ENCODE assay signal across 22 mouse cellular contexts in genomic region chr4:55513615-55514279, GRCm38 (mm10). TPM values are rescaled to one million over a fixed set of nuclear protein-coding genes. Genes with fewer than 3 reads are reported as not detected.
DNase-seq lines count a peak whose midpoint lies in the region; ATAC-seq and TF ChIP-seq lines count a peak whose summit lies in the region.
"Had no signal": no experiment of that assay in that cellular context is flagged by ENCODE, and none has a peak within 500 bp of the region (broad histone marks: within the 10 kb centered on the region; RNA-seq: fewer than 3 reads in every experiment).

No protein-coding gene starts in this region.

- H3K4me2 ChIP-seq in hindbrain, embryonic 13.5 days, result peak overlapping the region; percentile 63; the same call in 1 of the 2 replicates
- H3K4me2 ChIP-seq in hindbrain, embryonic 14.5 days (replicated peaks), result no peak overlapping the region; the same call in 1 of the 2 replicates
- H3K4me2 ChIP-seq in intestine, postnatal 0 days (replicated peaks; ENCODE audit: low read depth), result no peak overlapping the region

- no peak for TF ChIP-seq CTCF in E14TG2a.4 (conservative IDR thresholded peaks at IDR 0.05; ENCODE audit: low read length)
- no peak for TF ChIP-seq CTCF in intestine, postnatal 0 days (IDR thresholded peaks at IDR 0.05; ENCODE audit: low read depth)

- H3K36me3 ChIP-seq in hindbrain, embryonic 13.5 days, result no peaks in the 10 kb centered on the region
- H3K36me3 ChIP-seq in hindbrain, embryonic 14.5 days (replicated peaks; ENCODE audit: control insufficient read depth, insufficient read depth), result no peaks in the 10 kb centered on the region
- H3K36me3 ChIP-seq in E14TG2a.4 (ENCODE audit: insufficient read depth, low read length), result no peaks in the 10 kb centered on the region
- no peaks in the 10 kb centered on the region for H3K36me3 ChIP-seq in intestine, postnatal 0 days (ENCODE audit: control insufficient read depth, insufficient read depth)
- H3K36me3 ChIP-seq: heart, embryonic 12.5 days; kidney, embryonic 15.5 days; neural tube, embryonic 15.5 days; stomach, embryonic 15.5 days had no signal

- ATAC-seq in hindbrain, embryonic 13.5 days (ENCODE audit: low FRiP score), result no peak
- ATAC-seq in hindbrain, embryonic 14.5 days (ENCODE audit: low FRiP score), result no peak
- ATAC-seq in intestine, postnatal 0 days, result peak; percentile 50

- DNase-seq in hindbrain, embryonic 14.5 days (ENCODE audit: low spot score), result no peak
- peak; percentile 12 for DNase-seq in brain, adult 2 months (ENCODE audit: low read depth, low spot score)
- DNase-seq in thymus, postnatal 14 days, result no peak
- no peak for DNase-seq in lung, postnatal 14 days
- DNase-seq: adrenal gland, adult 2 months; cerebellum, adult 8-10 months; heart, postnatal 10 days; kidney, adult 18-20 months; kidney, postnatal 25 days; lung, adult 2 months; lung, postnatal 10 days; retina, postnatal 1 day; thymus, postnatal 25 days had no signal

- no peak overlapping the region for H3K9ac ChIP-seq in hindbrain, embryonic 13.5 days
- H3K9ac ChIP-seq in hindbrain, embryonic 14.5 days, result no peak overlapping the region
- H3K9ac ChIP-seq in intestine, postnatal 0 days (ENCODE audit: low read depth, low read length), result no peak overlapping the region
- H3K9ac ChIP-seq: liver, embryonic 14.5 days; stomach, embryonic 15.5 days had no signal

- H3K27ac ChIP-seq in hindbrain, embryonic 13.5 days, result no peak overlapping the region
- no peak overlapping the region for H3K27ac ChIP-seq in hindbrain, embryonic 14.5 days
- no peak overlapping the region for H3K27ac ChIP-seq in intestine, postnatal 0 days (ENCODE audit: low read depth, low read length)
- H3K27ac ChIP-seq: forebrain, embryonic 13.5 days; kidney, embryonic 15.5 days; liver, embryonic 14.5 days; stomach, embryonic 15.5 days had no signal

- no peaks in the 10 kb centered on the region for H3K9me3 ChIP-seq in hindbrain, embryonic 13.5 days
- H3K9me3 ChIP-seq in hindbrain, embryonic 14.5 days (ENCODE audit: control insufficient read depth, low read length), result no peaks in the 10 kb centered on the region
- no peaks in the 10 kb centered on the region for H3K9me3 ChIP-seq in E14TG2a.4 (ENCODE audit: low read length)
- H3K9me3 ChIP-seq in intestine, postnatal 0 days (ENCODE audit: control insufficient read depth), result no peaks in the 10 kb centered on the region
- H3K9me3 ChIP-seq: forebrain, embryonic 13.5 days; heart, embryonic 12.5 days; kidney, embryonic 15.5 days; neural tube, embryonic 15.5 days; stomach, embryonic 15.5 days had no signal

- H3K4me1 ChIP-seq in hindbrain, embryonic 13.5 days (replicated peaks), result peaks cover 5% of the 10 kb centered on the region
- 0 out of 2 replicates have a peak, but pooled peaks cover 2% of the 10 kb centered on the region for H3K4me1 ChIP-seq in hindbrain, embryonic 14.5 days (replicated peaks; ENCODE audit: control insufficient read depth, insufficient read depth, low read length)
- H3K4me1 ChIP-seq in E14TG2a.4 (replicated peaks; ENCODE audit: low read depth, low read length), result peaks cover 31% of the 10 kb centered on the region
- H3K4me1 ChIP-seq in intestine, postnatal 0 days (replicated peaks; ENCODE audit: control insufficient read depth, insufficient read depth, low read length), result no peaks in the 10 kb centered on the region

- H3K4me3 ChIP-seq in hindbrain, embryonic 13.5 days, result no peak overlapping the region
- H3K4me3 ChIP-seq in hindbrain, embryonic 14.5 days (replicated peaks; ENCODE audit: low read length), result no peak overlapping the region
- H3K4me3 ChIP-seq in E14TG2a.4 (replicated peaks; ENCODE audit: low read length), result peak overlapping the region; percentile 76; the same call in 1 of the 2 replicates
- H3K4me3 ChIP-seq in intestine, postnatal 0 days (ENCODE audit: low read depth, low read length), result no peak overlapping the region

- WGBS in hindbrain, embryonic 13.5 days, result 83% methylated on average over 7 of the region's 7 CpGs
- WGBS in hindbrain, embryonic 14.5 days, result 89% methylated on average over 7 of the region's 7 CpGs
- 57% methylated on average over 7 of the region's 7 CpGs for WGBS in intestine, postnatal 0 days

- H3K27me3 ChIP-seq in hindbrain, embryonic 13.5 days, result peaks cover 14% of the 10 kb centered on the region; the same call in 1 of the 2 replicates
- peaks cover 3% of the 10 kb centered on the region; the same call in 1 of the 2 replicates for H3K27me3 ChIP-seq in hindbrain, embryonic 14.5 days (ENCODE audit: control insufficient read depth, insufficient read depth, low read length)
- H3K27me3 ChIP-seq in E14TG2a.4 (ENCODE audit: insufficient read depth, low read length), result peaks cover 24% of the 10 kb centered on the region
- no peaks in the 10 kb centered on the region for H3K27me3 ChIP-seq in intestine, postnatal 0 days (replicated peaks; ENCODE audit: control insufficient read depth, insufficient read depth, low read length)
- H3K27me3 ChIP-seq: neural tube, embryonic 15.5 days; stomach, embryonic 15.5 days had no signal

RNA-seq across cellular contexts. Expression of gene Klf4, which starts 18.5 kb away (rescaled TPM):
- 2.3 and 2.7 TPM in 2 replicates for polyA plus RNA-seq in hindbrain, embryonic 13.5 days (2015; fragmentation: Nextera tagmentation; extraction: Ambion mirVana)
- polyA plus RNA-seq in hindbrain, embryonic 14.5 days (2014; fragmentation: Nextera tagmentation; extraction: Ambion mirVana), result 2.5 and 3.7 TPM in 2 replicates
- polyA plus RNA-seq in intestine, postnatal 0 days (2015; fragmentation: Nextera tagmentation; extraction: Ambion mirVana), result 23.6 and 28.4 TPM in 2 replicates
